In genomic region chr9:60830079-60830478, GRCm38 (mm10) we compare ENCODE assay signal across 9 mouse cellular contexts.
"Had no signal": no experiment of that assay in that cellular context is flagged by ENCODE, and none has a peak within 500 bp of the region (broad histone marks: within the 10 kb centered on the region; RNA-seq: fewer than 3 reads in every experiment).

No protein-coding gene starts in this region.

- DNase-seq: kidney, adult 2 months; kidney, postnatal 14 days; layer of hippocampus, postnatal 36 days; liver; thymus, postnatal 14 days had no signal

- H3K4me2 ChIP-seq: limb, embryonic 12.5 days; midbrain, embryonic 13.5 days had no signal

- H3K27me3 ChIP-seq: limb, embryonic 12.5 days; midbrain, embryonic 13.5 days had no signal

- H3K36me3 ChIP-seq: limb, embryonic 12.5 days; midbrain, embryonic 13.5 days had no signal

- H3K4me1 ChIP-seq: midbrain, embryonic 13.5 days had no signal

- ATAC-seq: intestine, embryonic 16.5 days; midbrain, embryonic 13.5 days had no signal

- H3K9ac ChIP-seq: limb, embryonic 12.5 days; liver, embryonic 14.5 days; midbrain, embryonic 13.5 days had no signal

- H3K27ac ChIP-seq: limb, embryonic 12.5 days; liver, embryonic 14.5 days; midbrain, embryonic 13.5 days had no signal

- H3K4me3 ChIP-seq: limb, embryonic 12.5 days; midbrain, embryonic 13.5 days had no signal

- H3K9me3 ChIP-seq: limb, embryonic 12.5 days; midbrain, embryonic 13.5 days had no signal
